Mouse (Mus musculus): ENCODE measurements around the gene Shroom3. TPM values are rescaled to one million over a fixed set of nuclear protein-coding genes. Genes with fewer than 3 reads are reported as not detected.
A peak's percentile ranks its signal among the peaks of the same experiment; 100 is the strongest.

Shroom3 gene
- polyA plus RNA-seq, 1 experiment from 2014 or later = 0.22 TPM

GRCm38 (mm10) chr5:92682621-92683348 is 450 bp upstream of the Shroom3 start:
- H3K27ac ChIP-seq (replicated peaks) = no peak overlapping the region
- H3K36me3 ChIP-seq (replicated peaks) = no peaks in the 10 kb centered on the region
- no peak overlapping the region for H3K9ac ChIP-seq
- peak overlapping the region; percentile 63 for H3K4me2 ChIP-seq
- peak overlapping the region; percentile 30 for H3K4me3 ChIP-seq (replicated peaks)
- H3K4me1 ChIP-seq (replicated peaks) = no peaks in the 10 kb centered on the region
- ATAC-seq (ENCODE audit: insufficient read depth) = no peak
- WGBS (ENCODE audit: insufficient replicate concordance) = 4% methylated on average over 39 of the region's 39 CpGs
- H3K27me3 ChIP-seq = peaks cover 49% of the 10 kb centered on the region
- no peaks in the 10 kb centered on the region for H3K9me3 ChIP-seq (replicated peaks)

GRCm38 (mm10) chr5:92683871-92684475 is 738 bp downstream of the Shroom3 start:
- Histone ChIP-seq H3K4me3 (replicated peaks) (no peak overlapping the region), H3K4me1 (replicated peaks) (no peaks in the 10 kb centered on the region), H3K9me3 (replicated peaks) (no peaks in the 10 kb centered on the region), H3K27ac (replicated peaks) (no peak overlapping the region), H3K9ac (no peak overlapping the region), H3K27me3 (peaks cover 49% of the 10 kb centered on the region), H3K4me2 (peak overlapping the region; percentile 63; the same call in 1 of the 2 replicates), H3K36me3 (replicated peaks) (no peaks in the 10 kb centered on the region)
- no peak for ATAC-seq (ENCODE audit: insufficient read depth)
- WGBS (ENCODE audit: insufficient replicate concordance) = 22% methylated on average over 9 of the region's 9 CpGs

GRCm38 (mm10) chr5:92684715-92685460 is 1.7 kb downstream of the Shroom3 start:
- H3K27me3 ChIP-seq = peaks cover 49% of the 10 kb centered on the region
- H3K4me1 ChIP-seq (replicated peaks) = no peaks in the 10 kb centered on the region
- H3K9me3 ChIP-seq (replicated peaks) = no peaks in the 10 kb centered on the region
- whole genome bisulfite sequencing (ENCODE audit: insufficient replicate concordance) = 80% methylated on average over 16 of the region's 16 CpGs
- no peak overlapping the region for H3K27ac ChIP-seq (replicated peaks)
- ATAC-seq (ENCODE audit: insufficient read depth) = no peak
- no peak overlapping the region for H3K9ac ChIP-seq
- no peaks in the 10 kb centered on the region for H3K36me3 ChIP-seq (replicated peaks)
- H3K4me2 ChIP-seq = no peak overlapping the region
- H3K4me3 ChIP-seq (replicated peaks) = no peak overlapping the region

- no peaks in the 10 kb centered on the region for H3K4me1 ChIP-seq (replicated peaks)
- WGBS (ENCODE audit: insufficient replicate concordance) = 66% methylated on average over 5 of the region's 5 CpGs
- no peak overlapping the region for H3K4me3 ChIP-seq (replicated peaks)
- no peak overlapping the region for H3K27ac ChIP-seq (replicated peaks)
- H3K27me3 ChIP-seq = peaks cover 24% of the 10 kb centered on the region
- no peak overlapping the region for H3K9ac ChIP-seq
- no peaks in the 10 kb centered on the region for H3K36me3 ChIP-seq (replicated peaks)
- H3K4me2 ChIP-seq = no peak overlapping the region
- no peaks in the 10 kb centered on the region for H3K9me3 ChIP-seq (replicated peaks)
- ATAC-seq (ENCODE audit: insufficient read depth) = no peak
Observed at GRCm38 (mm10) chr5:92688124-92688523, 4.9 kb downstream of the Shroom3 start.

- H3K9me3 ChIP-seq (replicated peaks) = no peaks in the 10 kb centered on the region
- no peak for ATAC-seq (ENCODE audit: insufficient read depth)
- H3K27me3 ChIP-seq = peaks cover 19% of the 10 kb centered on the region
- no peak overlapping the region for H3K27ac ChIP-seq (replicated peaks)
- H3K36me3 ChIP-seq (replicated peaks) = no peaks in the 10 kb centered on the region
- H3K9ac ChIP-seq = no peak overlapping the region
- 75% methylated on average over 9 of the region's 9 CpGs for WGBS (ENCODE audit: insufficient replicate concordance)
- no peak overlapping the region for H3K4me2 ChIP-seq
- no peak overlapping the region for H3K4me3 ChIP-seq (replicated peaks)
- H3K4me1 ChIP-seq (replicated peaks) = no peaks in the 10 kb centered on the region
Observed at GRCm38 (mm10) chr5:92688569-92688968, 5.3 kb downstream of the Shroom3 start.

GRCm38 (mm10) chr5:92692206-92693007 is 9.2 kb downstream of the Shroom3 start:
- WGBS (ENCODE audit: insufficient replicate concordance) = 59% methylated on average over 16 of the region's 16 CpGs
- ATAC-seq (ENCODE audit: insufficient read depth) = no peak

GRCm38 (mm10) chr5:92693744-92694143 is 10.5 kb downstream of the Shroom3 start:
- Histone ChIP-seq H3K9me3 (replicated peaks) (no peaks in the 10 kb centered on the region), H3K27ac (replicated peaks) (no peak overlapping the region), H3K4me1 (replicated peaks) (no peaks in the 10 kb centered on the region), H3K27me3 (0 out of 2 replicates have a peak, but pooled peaks cover 1% of the 10 kb centered on the region), H3K4me2 (no peak overlapping the region), H3K36me3 (replicated peaks) (no peaks in the 10 kb centered on the region), H3K4me3 (replicated peaks) (no peak overlapping the region), H3K9ac (no peak overlapping the region)
- ATAC-seq (ENCODE audit: insufficient read depth) = no peak
- 60% methylated on average over 3 of the region's 3 CpGs for WGBS (ENCODE audit: insufficient replicate concordance)

More at GRCm38 (mm10) chr5:92692206-92693007, 9.2 kb downstream of the Shroom3 start:
- no peaks in the 10 kb centered on the region for H3K4me1 ChIP-seq (replicated peaks)
- no peak overlapping the region for H3K27ac ChIP-seq (replicated peaks)
- no peaks in the 10 kb centered on the region for H3K9me3 ChIP-seq (replicated peaks)
- no peaks in the 10 kb centered on the region for H3K36me3 ChIP-seq (replicated peaks)
- no peak overlapping the region for H3K4me2 ChIP-seq
- no peak overlapping the region for H3K9ac ChIP-seq
- H3K4me3 ChIP-seq (replicated peaks) = no peak overlapping the region
- no peaks in the 10 kb centered on the region; the same call in 1 of the 2 replicates for H3K27me3 ChIP-seq

GRCm38 (mm10) chr5:92694316-92694995 is 11.2 kb downstream of the Shroom3 start:
- Histone ChIP-seq H3K4me3 (replicated peaks) (no peak overlapping the region), H3K36me3 (replicated peaks) (no peaks in the 10 kb centered on the region), H3K9ac (no peak overlapping the region), H3K4me2 (no peak overlapping the region), H3K27me3 (0 out of 2 replicates have a peak, but pooled peaks cover 6% of the 10 kb centered on the region), H3K27ac (replicated peaks) (no peak overlapping the region), H3K4me1 (replicated peaks) (no peaks in the 10 kb centered on the region), H3K9me3 (replicated peaks) (no peaks in the 10 kb centered on the region)
- 61% methylated on average over 10 of the region's 10 CpGs for WGBS (ENCODE audit: insufficient replicate concordance)
- ATAC-seq (ENCODE audit: insufficient read depth) = no peak

GRCm38 (mm10) chr5:92698131-92698836 is 15.0 kb downstream of the Shroom3 start:
- Histone ChIP-seq H3K9me3 (replicated peaks) (no peaks in the 10 kb centered on the region), H3K4me2 (no peak overlapping the region), H3K9ac (no peak overlapping the region), H3K36me3 (replicated peaks) (no peaks in the 10 kb centered on the region), H3K27me3 (0 out of 2 replicates have a peak, but pooled peaks cover 6% of the 10 kb centered on the region), H3K27ac (replicated peaks) (no peak overlapping the region), H3K4me3 (replicated peaks) (no peak overlapping the region), H3K4me1 (replicated peaks) (no peaks in the 10 kb centered on the region)
- WGBS (ENCODE audit: insufficient replicate concordance) = 14% methylated on average over 15 of the region's 15 CpGs
- ATAC-seq (ENCODE audit: insufficient read depth) = no peak
